Mouse (Mus musculus) midbrain, embryonic 11.5 days (tissue): ENCODE measurements around the gene H2-Ke6. TPM values are rescaled to one million over a fixed set of nuclear protein-coding genes. Genes with fewer than 3 reads are reported as not detected.

Source experiments
- ATAC-seq: fragments of 200-750 bp; cut with Nextera tagmentation; 2 replicates; pipeline ENCODE4 v1.8.0; 2017; ENCODE audit warnings: moderate TSS enrichment, moderate library complexity; ENCODE audit not compliant: low FRiP score
- DNase-seq: peaks from one replicate; pipeline ENCODE4 v3.0.0; 2015; ENCODE audit warnings: low spot score; ENCODE audit errors: missing footprints
- H3K27ac ChIP-seq: fragments of 300-500 bp; sonication (generic); 2 replicates; pipeline ENCODE4 v1.5.1; 2014; ENCODE audit warnings: low read depth, low read length
- H3K27me3 ChIP-seq: fragments of 300-500 bp; sonication (generic); 2 replicates; pipeline ENCODE4 v1.6.1; 2014; ENCODE audit warnings: mild to moderate bottlenecking, low read length, moderate library complexity, mixed read lengths; ENCODE audit not compliant: control insufficient read depth, insufficient read depth
- H3K36me3 ChIP-seq: fragments of 300-500 bp; sonication (generic); 2 replicates; pipeline ENCODE4 v1.6.1; 2014; ENCODE audit warnings: mild to moderate bottlenecking, low read length, moderate library complexity, mixed read lengths; ENCODE audit not compliant: control insufficient read depth, insufficient read depth
- H3K4me1 ChIP-seq: fragments of 300-500 bp; sonication (generic); 2 replicates; pipeline ENCODE4 v1.6.1; 2014; ENCODE audit warnings: low read length; ENCODE audit not compliant: control insufficient read depth, insufficient read depth
- H3K4me2 ChIP-seq: fragments of 300-500 bp; sonication (generic); 2 replicates; pipeline ENCODE4 v1.6.1; 2014; ENCODE audit warnings: mild to moderate bottlenecking, moderate library complexity
- H3K4me3 ChIP-seq: fragments of 300-500 bp; sonication (generic); 2 replicates; pipeline ENCODE4 v1.5.1; 2014; ENCODE audit warnings: low read depth, low read length
- H3K9ac ChIP-seq: fragments of 300-500 bp; sonication (generic); 2 replicates; pipeline ENCODE4 v1.6.1; 2014; ENCODE audit warnings: low read length
- H3K9me3 ChIP-seq: fragments of 300-500 bp; sonication (generic); 2 replicates; pipeline ENCODE4 v1.6.1; 2016; ENCODE audit warnings: low read length; ENCODE audit not compliant: control insufficient read depth
- WGBS: fragments of 180-500 bp; shearing (Covaris S2); extraction: QIAGEN DNeasy Blood & Tissue Kit; methylation state at CpG from one replicate; pipeline ENCODE4 v1.1.7; 2014; 5-methylcytosine and 5-hydroxymethylcytosine counted together
- microRNA counts: library from miRNA; unstranded; fragments of <30 nt; microRNA quantifications from one replicate; lab custom pipeline; 2015
- microRNA-seq: library from miRNA; unstranded; fragments of <30 nt; microRNA quantifications from one replicate; pipeline ENCODE4, GENCODE M21; 2017
- polyA plus RNA-seq: library from polyadenylated mRNA; unstranded; fragments of >200 nt; fragmentation: Nextera tagmentation; extraction: Ambion mirVana; gene quantifications from 2 replicates; pipeline ENCODE4 v1.2.1, GENCODE M21; 2014

The H2-Ke6 gene
- polyA plus RNA-seq, 1 experiment from 2014 or later = 99.0 TPM

DNA sequence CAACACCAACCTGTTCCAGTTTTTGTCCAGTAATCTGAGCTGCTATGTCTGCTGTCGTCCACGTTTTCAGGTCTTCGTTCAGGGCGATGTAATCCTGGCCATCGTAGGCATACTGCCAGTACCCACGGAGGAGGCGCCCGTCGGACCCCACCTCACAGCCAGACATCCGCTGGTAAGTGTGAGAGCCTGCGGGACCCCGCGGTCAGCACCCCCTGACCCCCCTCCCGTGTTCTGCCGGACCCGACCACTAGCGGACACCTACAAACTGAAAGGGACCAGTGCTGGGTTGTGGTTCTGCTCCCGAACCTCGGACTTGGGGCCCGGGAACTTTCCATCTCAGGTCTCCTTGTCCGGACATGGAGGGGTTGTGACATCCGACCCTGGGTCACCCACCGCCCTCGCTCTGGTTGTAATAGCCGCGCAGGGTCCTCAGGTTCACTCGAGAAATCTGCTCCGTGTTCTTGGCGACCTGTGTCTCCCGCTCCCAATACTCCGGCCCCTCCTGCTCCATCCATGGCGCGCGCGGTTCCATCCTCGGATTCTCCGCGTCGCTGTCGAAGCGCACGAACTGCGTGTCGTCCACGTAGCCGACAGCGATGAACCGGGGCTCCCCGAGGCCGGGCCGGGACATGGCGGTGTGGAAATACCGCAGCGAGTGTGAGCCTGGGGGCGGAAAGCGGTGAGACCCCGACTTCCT is 49.9 kb downstream of the H2-Ke6 start:
- peaks cover 29% of the 10 kb centered on the region for H3K27me3 ChIP-seq
- H3K4me2 ChIP-seq = peak overlapping the region; percentile 44
- H3K4me3 ChIP-seq = peak overlapping the region; percentile 30
- H3K27ac ChIP-seq = no peak overlapping the region
- H3K4me1 ChIP-seq = peaks cover 7% of the 10 kb centered on the region
- H3K9ac ChIP-seq = peak overlapping the region; percentile 24; the same call in 1 of the 2 replicates
- WGBS = 2% methylated on average over 57 of the region's 57 CpGs
- DNase-seq (peak; percentile 86), ATAC-seq (no peak)
- no peaks in the 10 kb centered on the region for H3K9me3 ChIP-seq
- H3K36me3 ChIP-seq = no peaks in the 10 kb centered on the region

MicroRNAs within 50 kb of the gene (microRNA counts, 519-probe panel; counts per million panel counts)
- microRNA mmu-miR-219 (lab: Ali Mortazavi, UCI) = 4,450 counts per million, percentile 40 among the panel's probes with 10 or more counts

Small RNA genes lying within 50 kb of the gene (microRNA-seq; reads per million reads assigned to microRNA genes)
- gene Mir219a-1 (4.9 reads per million, percentile 23 among the genes with 10 or more reads in this experiment), gene Mir219c (not detected)

Other genes starting within 250 kb of the H2-Ke6 start
- gene Angptl4, start 246.2 kb downstream of the H2-Ke6 start, polyA plus RNA-seq = 20.6 and 21.4 TPM in 2 replicates
- gene Kank3, start 217.5 kb downstream of the H2-Ke6 start, polyA plus RNA-seq = 18.3 and 23.9 TPM in 2 replicates
- 748 and 845 TPM in 2 replicates for gene Rps28, start 203.5 kb downstream of the H2-Ke6 start, polyA plus RNA-seq
- gene Ndufa7, start 203.5 kb downstream of the H2-Ke6 start, polyA plus RNA-seq = 408 and 456 TPM in 2 replicates
- gene Cd320, start 185.0 kb downstream of the H2-Ke6 start, polyA plus RNA-seq = 67.5 and 70.5 TPM in 2 replicates
- gene Gm7029, start 154.2 kb downstream of the H2-Ke6 start, polyA plus RNA-seq = not detected in 2 replicates
- 8.1 and 11.4 TPM in 2 replicates for gene Kifc1, start 137.4 kb downstream of the H2-Ke6 start, polyA plus RNA-seq
- gene Platr17, start 122.9 kb downstream of the H2-Ke6 start, polyA plus RNA-seq = 0.22 TPM in 1 of 2 replicates, not detected in the other
- 59.5 and 60.4 TPM in 2 replicates for gene Daxx, start 118.6 kb downstream of the H2-Ke6 start, polyA plus RNA-seq
- 13.6 and 14.8 TPM in 2 replicates for gene Tapbp, start 112.2 kb downstream of the H2-Ke6 start, polyA plus RNA-seq
- 8.0 and 9.4 TPM in 2 replicates for gene Zbtb22, start 112.2 kb downstream of the H2-Ke6 start, polyA plus RNA-seq
- 29.3 and 33.6 TPM in 2 replicates for gene Rgl2, start 98.5 kb downstream of the H2-Ke6 start, polyA plus RNA-seq
- 206 and 208 TPM in 2 replicates for gene Pfdn6, start 87.7 kb downstream of the H2-Ke6 start, polyA plus RNA-seq
- gene Wdr46, start 87.4 kb downstream of the H2-Ke6 start, polyA plus RNA-seq = 27.4 and 28.9 TPM in 2 replicates
- 3.4 and 4.2 TPM in 2 replicates for gene B3galt4, start 76.6 kb downstream of the H2-Ke6 start, polyA plus RNA-seq
- gene Vps52, start 72.2 kb downstream of the H2-Ke6 start, polyA plus RNA-seq = 36.3 and 36.5 TPM in 2 replicates
- 1,159 and 1,302 TPM in 2 replicates for gene Rps18, start 72.1 kb downstream of the H2-Ke6 start, polyA plus RNA-seq
- gene H2-K1, start 27.7 kb downstream of the H2-Ke6 start, polyA plus RNA-seq = 30.0 and 37.2 TPM in 2 replicates
- 5.5 and 7.1 TPM in 2 replicates for gene Ring1, start 3.4 kb downstream of the H2-Ke6 start, polyA plus RNA-seq
- 85.1 and 97.4 TPM in 2 replicates for gene Slc39a7, start 3.6 kb upstream of the H2-Ke6 start, polyA plus RNA-seq
- 17.2 and 17.9 TPM in 2 replicates for gene Rxrb, start 3.8 kb upstream of the H2-Ke6 start, polyA plus RNA-seq
- gene Col11a2, start 11.4 kb upstream of the H2-Ke6 start, polyA plus RNA-seq = 0.52 and 1.4 TPM in 2 replicates
- gene H2-Oa, start 64.3 kb upstream of the H2-Ke6 start, polyA plus RNA-seq = 0.19 and 0.33 TPM in 2 replicates
- 8.0 and 9.5 TPM in 2 replicates for gene H2-DMa, start 91.5 kb upstream of the H2-Ke6 start, polyA plus RNA-seq
- gene Brd2, start 94.6 kb upstream of the H2-Ke6 start, polyA plus RNA-seq = 98.7 and 99.2 TPM in 2 replicates
- not detected in 2 replicates for gene H2-DMb2, start 115.2 kb upstream of the H2-Ke6 start, polyA plus RNA-seq
- gene H2-DMb1, start 125.0 kb upstream of the H2-Ke6 start, polyA plus RNA-seq = 0.25 and 0.38 TPM in 2 replicates
- 0.77 and 1.7 TPM in 2 replicates for gene Tap1, start 159.5 kb upstream of the H2-Ke6 start, polyA plus RNA-seq
- gene Psmb9, start 159.7 kb upstream of the H2-Ke6 start, polyA plus RNA-seq = 1.0 and 1.3 TPM in 2 replicates
- gene Psmb8, start 169.7 kb upstream of the H2-Ke6 start, polyA plus RNA-seq = 1.8 and 2.1 TPM in 2 replicates
- gene Tap2, start 175.5 kb upstream of the H2-Ke6 start, polyA plus RNA-seq = 0.27 and 0.63 TPM in 2 replicates
- gene H2-Ob, start 210.8 kb upstream of the H2-Ke6 start, polyA plus RNA-seq = not detected in 2 replicates
- 4.3 and 4.7 TPM in 2 replicates for gene H2-Ab1, start 229.6 kb upstream of the H2-Ke6 start, polyA plus RNA-seq